Mouse (Mus musculus) embryonic fibroblast, embryonic 13.5 days (primary cell): Measurements from ENCODE around the gene Tenm4.

Experiments used
- CTCF ChIP-seq: IDR thresholded peaks from 2 replicates; pipeline ENCODE4 v1.5.1; 2011; ENCODE audit warnings: mild to moderate bottlenecking, control low read depth, low read length, moderate library complexity, borderline replicate concordance; ENCODE audit not compliant: insufficient read depth
- POLR2A ChIP-seq: IDR thresholded peaks from 2 replicates; pipeline ENCODE4 v1.6.1; 2011; ENCODE audit warnings: low read depth, mild to moderate bottlenecking, control low read depth, low read length, moderate library complexity

GRCm38 (mm10) chr7:96722796-96723195, 551.8 kb downstream of the Tenm4 start:
- TF ChIP-seq CTCF = no peak
- no peak for TF ChIP-seq POLR2A
